Mouse (Mus musculus): ENCODE results near the gene Fcna.

GRCm38 (mm10) chr2:25585601-25586000 lies 42.2 kb downstream of the Fcna start:
- TF ChIP-seq HCFC1 (IDR thresholded peaks at IDR 0.05; ENCODE audit: borderline replicate concordance, insufficient read depth, low read length) (no peak), MAFK (IDR thresholded peaks at IDR 0.05; ENCODE audit: insufficient read depth, low read depth, low read length) (no peak), ZNF384 (IDR thresholded peaks at IDR 0.05; ENCODE audit: low read depth, low read length) (no peak), ZC3H11A (IDR thresholded peaks at IDR 0.05; ENCODE audit: borderline replicate concordance, low read depth, low read length) (no peak), CHD2 (IDR thresholded peaks at IDR 0.05; ENCODE audit: low read depth, low read length) (no peak)
